Mouse (Mus musculus) layer of hippocampus, adult 11-12 months (tissue): ENCODE measurements around the gene Lin37.

Source experiments
- DNase-seq: peaks from one replicate; pipeline ENCODE4 v3.0.0; 2022; ENCODE audit warnings: low spot score

Lin37 gene

DNA sequence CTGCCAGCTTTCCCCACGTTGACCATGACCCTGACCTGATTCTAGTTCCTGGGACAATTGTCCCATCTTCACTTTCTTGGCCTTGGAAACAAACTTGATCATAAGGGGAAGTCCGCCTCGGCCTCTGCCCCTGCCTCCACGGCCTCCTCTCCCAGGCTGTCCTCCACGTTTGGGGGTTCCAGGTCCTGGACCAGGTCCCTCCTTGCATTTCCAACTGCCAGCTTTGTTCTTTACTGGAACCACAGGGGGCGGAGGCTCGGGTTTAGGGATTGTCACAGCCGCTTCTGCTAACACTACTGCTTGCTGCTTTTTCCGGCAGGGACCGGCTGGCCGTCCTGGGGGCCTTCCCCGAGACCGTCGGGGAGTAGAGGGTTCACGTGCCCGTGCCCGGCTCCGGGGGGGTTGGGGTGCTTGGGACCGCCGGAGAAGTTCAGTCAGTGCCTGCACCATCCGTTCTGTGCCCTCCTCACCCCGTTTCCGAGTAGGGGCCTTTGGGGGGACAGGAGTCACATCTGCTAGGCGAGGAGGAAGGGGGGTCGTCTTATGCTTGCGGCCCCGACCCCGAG lies 26.9 kb upstream of the Lin37 start:
- no peak for DNase-seq

DNA sequence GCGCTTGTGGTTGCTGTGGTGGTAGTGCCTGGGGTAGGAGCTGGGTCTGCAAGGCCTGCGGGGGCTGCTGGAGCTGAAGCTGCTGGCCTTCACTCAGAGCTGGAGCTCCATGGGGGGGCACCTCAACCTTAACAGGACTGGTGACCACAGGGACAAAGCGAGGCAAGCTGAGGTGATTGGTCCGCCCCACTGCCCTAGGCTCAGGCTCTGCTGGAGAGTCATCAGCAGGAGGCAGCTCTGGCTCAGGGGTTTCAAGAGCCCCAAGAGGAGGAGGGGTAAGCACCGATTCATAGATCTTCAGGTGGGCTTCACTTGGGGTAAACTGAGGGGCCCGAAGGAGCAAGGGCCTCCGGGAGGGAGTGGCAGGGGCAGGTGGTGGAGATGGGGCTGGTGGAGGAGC lies 25.5 kb upstream of the Lin37 start:
- DNase-seq: no peak

- DNase-seq: no peak
Measured at GRCm38 (mm10) chr7:30584339-30584738, 24.7 kb upstream of the Lin37 start.

GRCm38 (mm10) chr7:30581547-30581946 lies 21.9 kb upstream of the Lin37 start:
- DNase-seq: no peak

DNA sequence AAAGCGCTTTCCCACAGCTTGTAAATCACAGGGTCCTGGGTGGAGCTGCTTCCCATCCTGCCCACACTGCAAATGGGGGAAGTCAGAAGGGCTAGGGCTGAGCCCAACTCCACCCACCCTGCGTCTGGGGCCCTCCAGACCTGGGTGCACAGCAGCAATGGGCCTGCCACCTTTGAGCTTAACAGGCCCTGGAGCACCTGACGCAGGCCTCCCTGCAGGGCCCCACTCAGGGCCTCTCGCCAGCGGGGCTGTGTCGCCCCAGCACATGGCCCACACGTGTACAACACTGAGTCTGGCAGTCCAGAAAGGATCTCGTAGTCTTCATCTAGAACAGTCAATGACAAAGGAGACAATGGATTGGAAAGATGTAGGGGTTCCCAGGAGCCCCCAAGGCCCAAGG lies 20.3 kb upstream of the Lin37 start:
- no peak for DNase-seq

DNA sequence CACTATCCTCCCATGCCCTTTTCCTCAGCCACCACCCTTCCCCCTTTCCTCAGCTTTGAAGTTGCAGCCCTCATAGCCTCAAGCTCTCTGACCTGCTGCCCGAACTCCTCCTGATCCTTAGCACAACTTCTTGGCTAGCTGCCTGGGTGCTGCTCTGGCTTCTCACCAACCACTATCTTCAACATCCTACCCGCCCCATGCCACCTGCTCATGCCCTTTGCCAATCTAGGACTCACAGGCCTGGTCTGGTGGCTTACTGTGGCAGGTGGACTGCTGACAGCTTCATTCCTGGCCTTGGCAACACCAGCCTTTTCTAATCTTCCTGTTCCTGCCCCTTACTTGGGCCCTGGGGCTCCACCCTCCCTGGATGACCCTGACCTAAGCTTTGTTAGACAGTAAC lies 13.3 kb upstream of the Lin37 start:
- DNase-seq: no peak

- no peak for DNase-seq
Measured at GRCm38 (mm10) chr7:30572389-30572788, 12.8 kb upstream of the Lin37 start.

DNA sequence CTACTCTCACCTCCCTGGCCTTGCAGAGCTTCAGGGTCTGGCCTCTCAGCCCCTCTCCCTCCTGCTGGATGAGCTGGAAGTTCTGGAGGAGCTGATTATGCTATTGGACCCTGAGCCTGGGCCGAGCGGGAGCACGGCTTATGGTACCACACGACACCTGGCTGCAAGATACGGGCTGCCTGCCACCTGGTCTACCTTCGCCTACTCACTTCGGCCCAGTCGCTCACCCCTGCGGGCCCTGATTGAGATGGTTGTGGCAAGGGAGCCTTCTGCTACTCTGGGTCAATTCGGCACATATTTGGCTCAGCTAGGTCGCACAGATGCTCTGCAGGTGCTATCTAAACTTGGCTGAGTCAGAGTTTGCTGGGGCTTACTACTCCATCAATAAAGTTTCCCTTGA lies 7.9 kb upstream of the Lin37 start:
- no peak for DNase-seq

DNA sequence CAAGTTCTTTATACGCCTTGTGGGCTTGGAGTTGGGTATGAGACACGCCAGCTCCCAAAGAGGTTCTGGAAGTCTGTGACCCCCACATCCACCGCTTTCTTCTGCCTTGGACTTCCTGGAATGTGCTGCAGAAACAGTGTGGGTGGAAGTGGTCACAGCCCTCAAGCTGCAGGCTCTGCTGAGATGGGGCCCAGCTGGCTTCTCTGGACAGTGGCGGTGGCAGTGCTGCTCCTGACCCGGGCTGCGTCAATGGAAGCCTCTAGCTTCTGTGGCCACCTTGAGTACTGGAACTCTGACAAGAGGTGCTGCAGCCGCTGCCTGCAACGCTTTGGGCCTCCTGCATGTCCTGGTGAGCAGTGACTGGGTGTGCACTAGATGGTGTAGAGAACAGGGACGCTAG lies 6.4 kb upstream of the Lin37 start:
- no peak for DNase-seq

GRCm38 (mm10) chr7:30564970-30565571 lies 5.4 kb upstream of the Lin37 start, which contains the start of gene Igflr1:
Gene Igflr1 (plus strand): TSS chr7:30565427.
- DNase-seq: no peak

GRCm38 (mm10) chr7:30563906-30564280 lies 4.3 kb upstream of the Lin37 start:
- no peak for DNase-seq

- peak; percentile 97 for DNase-seq
Measured at GRCm38 (mm10) chr7:30563117-30563905, 3.7 kb upstream of the Lin37 start, which contains the start of the genes U2af1l4, Gm49396 and Psenen. Gene U2af1l4 (plus strand): TSS chr7:30563301. Gene Gm49396 (plus strand): TSS chr7:30563344. Gene Psenen (minus strand): TSS chr7:30563627.

DNA sequence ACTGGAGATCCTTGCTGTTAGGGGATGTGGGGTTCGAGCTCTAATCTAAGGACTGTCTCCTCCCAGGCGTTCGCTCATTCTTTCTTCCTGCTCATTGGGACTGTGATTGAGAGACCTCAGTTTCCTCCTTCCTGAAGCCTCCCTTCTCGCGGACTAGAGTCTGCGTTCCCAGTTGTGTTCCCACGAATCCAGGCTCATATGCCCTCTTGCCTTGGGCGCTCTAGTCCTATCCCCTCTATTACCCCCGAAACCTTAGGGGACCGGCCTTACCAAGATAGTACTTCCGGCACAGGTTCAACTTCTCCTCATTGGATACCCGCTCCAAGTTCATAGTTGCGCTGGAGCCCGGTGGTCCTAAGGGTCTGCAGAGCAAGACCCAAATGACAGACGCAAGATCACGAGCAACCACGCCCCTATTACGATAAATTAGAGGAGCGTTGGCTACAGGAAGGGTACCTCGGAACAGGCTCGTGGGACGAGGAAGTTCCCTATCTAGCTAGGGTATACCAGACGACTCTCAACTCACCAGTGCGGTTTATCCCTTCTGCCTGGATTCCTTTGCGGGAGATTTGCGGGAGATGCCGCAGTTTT lies 3.0 kb upstream of the Lin37 start:
- no peak for DNase-seq

- DNase-seq: no peak
Measured at GRCm38 (mm10) chr7:30560296-30560695, 658 bp upstream of the Lin37 start.

DNA sequence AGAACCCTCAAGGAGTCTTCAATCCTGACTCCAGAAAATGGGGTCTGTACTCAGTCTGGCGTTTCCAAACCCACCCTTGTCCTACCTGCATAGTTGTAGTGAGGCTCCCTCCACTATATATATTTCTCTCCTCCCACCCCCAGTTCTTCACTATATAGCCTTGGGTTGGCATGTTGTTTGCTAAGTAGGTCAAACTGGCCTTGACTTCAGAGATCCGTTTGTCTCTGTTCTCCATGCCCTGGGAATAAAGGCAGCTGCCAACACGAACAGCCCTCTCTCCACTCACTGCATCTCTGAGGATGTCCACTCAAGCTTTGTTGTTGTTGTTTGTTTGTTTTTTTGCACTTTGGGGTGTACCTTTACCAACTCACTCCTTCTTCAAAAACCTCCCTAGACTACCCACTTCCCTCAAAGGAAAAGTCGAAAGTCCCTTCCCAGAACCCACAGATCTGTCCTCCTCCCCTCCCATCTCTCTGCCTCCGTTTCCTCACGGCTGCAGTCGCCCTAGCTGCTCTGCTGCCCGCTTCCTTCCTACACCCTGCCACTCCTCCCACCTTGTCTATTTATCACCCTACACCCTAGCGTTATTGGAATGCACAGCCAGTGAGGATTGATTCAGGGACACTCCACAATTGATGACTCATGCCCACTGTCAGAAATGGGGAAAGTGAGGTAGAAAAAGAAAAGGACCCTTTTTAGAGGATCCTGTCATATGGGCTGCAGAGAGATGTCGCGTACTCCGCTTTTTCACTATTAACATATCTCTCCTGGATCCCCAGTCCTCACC lies 789 bp downstream of the Lin37 start:
- DNase-seq: no peak

GRCm38 (mm10) chr7:30557901-30558514 lies 1.6 kb downstream of the Lin37 start:
- DNase-seq: no peak

- DNase-seq: no peak
Measured at GRCm38 (mm10) chr7:30556894-30557536, 2.6 kb downstream of the Lin37 start.

DNA sequence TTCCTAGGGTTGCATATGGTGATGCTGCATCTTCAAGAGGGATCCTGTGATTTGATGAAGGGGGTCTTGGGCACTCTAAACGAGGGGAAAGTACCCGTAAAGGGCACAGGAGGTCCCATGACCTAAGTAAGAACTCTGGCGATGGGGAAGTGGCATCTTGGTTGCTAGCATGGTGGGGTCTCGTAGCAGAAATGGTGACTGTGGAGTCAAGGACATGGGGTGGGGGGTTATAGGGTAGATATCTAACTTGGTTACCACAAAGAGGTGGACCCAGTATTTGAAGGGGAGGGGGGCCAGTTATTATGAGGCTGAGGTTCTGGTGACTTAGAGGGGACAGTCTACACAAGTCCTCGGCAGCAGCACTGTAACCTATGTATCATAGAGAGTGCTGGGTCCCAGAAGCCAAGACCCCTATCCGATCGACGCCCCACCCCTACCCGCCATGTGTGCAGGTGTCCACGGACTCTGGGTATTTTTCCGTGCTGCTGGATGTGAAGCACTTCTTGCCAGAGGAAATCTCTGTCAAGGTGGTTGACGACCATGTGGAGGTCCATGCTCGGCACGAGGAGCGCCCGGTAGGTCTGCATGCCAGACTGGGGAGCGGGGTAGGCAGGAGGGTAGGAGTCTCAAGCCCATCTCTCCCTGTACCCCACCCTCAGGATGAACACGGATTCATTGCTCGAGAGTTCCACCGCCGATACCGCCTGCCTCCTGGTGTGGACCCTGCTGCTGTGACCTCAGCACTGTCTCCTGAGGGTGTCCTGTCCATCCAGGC lies 5.6 kb downstream of the Lin37 start:
- no peak for DNase-seq

GRCm38 (mm10) chr7:30553021-30553589 lies 6.5 kb downstream of the Lin37 start:
- DNase-seq: no peak
